Mouse (Mus musculus) cerebellum, adult (tissue): Measurements from ENCODE around the gene Bbof1.

Experiments
- ATAC-seq: cut with Nextera tagmentation; 2 replicates; pipeline ENCODE4 v1.9.2; 2017; ENCODE audit warnings: mild to moderate bottlenecking, moderate library complexity, mixed read lengths; ENCODE audit not compliant: insufficient number of reproducible peaks, low FRiP score, low TSS enrichment

Gene Bbof1

GRCm38 (mm10) chr12:84408819-84409507 is at the start of gene Bbof1, which contains the start of gene Entpd5:
Bbof1 (plus strand) TSS chr12:84409071.
Entpd5 (minus strand) TSS chr12:84409029.
- peak; percentile 92 for ATAC-seq

DNA sequence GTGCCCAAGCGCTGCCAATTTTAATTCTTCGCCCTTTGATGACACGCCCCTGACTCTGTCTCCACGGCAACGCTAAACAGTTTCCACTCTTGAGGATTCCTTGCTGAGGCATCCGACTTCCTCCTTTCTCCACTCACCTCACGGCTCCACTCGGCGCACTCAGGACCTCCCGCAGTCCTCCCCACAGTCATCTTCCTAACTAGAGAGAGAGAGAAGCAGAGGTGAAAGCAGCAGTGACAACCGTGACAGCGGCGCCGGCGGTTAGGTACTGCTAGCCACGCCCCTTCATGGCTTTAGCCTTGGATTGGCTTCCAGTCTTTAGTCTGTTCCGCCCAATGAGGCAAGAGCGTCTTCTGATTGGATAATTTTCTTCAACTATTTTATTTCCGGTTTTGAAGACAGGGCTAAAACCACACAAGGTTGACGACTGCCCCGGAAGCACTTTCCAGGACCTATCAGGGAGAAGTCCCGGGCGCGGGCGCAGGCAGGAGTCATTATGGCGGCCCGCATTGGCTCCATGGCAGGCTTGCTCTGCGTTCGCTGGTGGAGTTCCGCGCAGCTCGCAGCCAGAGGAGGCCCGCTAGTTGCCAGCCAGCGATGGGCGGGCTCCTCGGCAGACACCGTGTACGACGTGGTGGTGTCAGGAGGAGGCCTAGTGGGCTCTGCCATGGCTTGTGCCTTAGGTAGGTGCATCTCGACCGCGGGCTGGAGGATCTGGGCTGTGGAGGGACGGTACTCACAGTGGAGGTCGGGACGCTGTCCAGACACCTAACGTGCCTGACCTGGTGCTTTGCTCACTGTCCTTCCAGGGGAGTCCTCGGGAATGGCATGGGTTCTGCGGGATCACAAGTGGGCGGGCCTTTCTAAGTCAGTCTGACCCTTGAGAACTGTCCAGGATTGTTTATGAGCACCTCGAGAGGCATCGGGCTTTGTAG is 47.0 kb upstream of the Bbof1 start, which contains the start of the genes Coq6 and Fam161b:
Gene Coq6 (plus strand): TSS at position 103 of the 935 bp plus-strand sequence.
Gene Fam161b (minus strand): TSS at position 279 of the 935 bp plus-strand sequence.
- peak; percentile 98 for ATAC-seq

- no peak for ATAC-seq
Measured at GRCm38 (mm10) chr12:84362872-84363271, 46.0 kb upstream of the Bbof1 start.

DNA sequence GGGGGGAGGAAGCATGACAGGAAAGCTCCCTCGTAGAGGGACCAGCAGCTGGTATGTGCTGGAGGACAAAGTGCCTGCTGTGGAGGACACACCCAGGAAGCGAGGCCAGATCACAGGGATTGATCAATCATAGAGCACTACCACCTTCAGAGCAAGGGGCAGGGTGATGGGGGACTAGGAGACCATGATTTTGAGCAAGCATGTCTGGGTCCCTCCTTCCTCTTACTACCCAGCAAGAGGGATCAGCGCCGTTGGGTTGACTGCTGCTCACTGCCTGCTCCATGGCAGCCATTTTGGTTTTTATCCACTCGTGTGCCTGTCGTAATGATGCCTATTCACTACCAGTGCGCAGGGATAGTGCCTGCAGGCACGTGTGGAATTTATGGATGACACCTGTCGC is 44.6 kb upstream of the Bbof1 start:
- no peak for ATAC-seq

DNA sequence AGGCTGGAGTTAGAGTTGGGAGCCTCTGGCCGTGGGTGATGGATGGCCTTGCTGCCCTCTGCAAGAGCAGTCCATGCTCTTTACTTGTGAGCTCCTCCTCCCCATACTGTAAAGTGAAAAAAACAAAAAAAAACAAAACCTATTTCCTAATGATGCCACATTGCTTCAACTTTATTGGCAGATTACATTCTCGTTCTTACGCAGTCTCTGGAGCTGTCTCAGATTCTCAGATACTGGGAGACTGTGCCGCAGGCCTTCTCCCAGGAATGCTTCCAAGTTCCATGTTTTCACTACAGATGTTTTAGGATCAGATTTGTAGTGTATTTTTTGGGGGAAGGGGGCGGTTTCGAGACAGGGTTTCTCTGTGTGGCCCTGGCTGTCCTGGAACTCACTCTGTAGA is 43.7 kb upstream of the Bbof1 start:
- no peak for ATAC-seq

GRCm38 (mm10) chr12:84366971-84367370 is 41.9 kb upstream of the Bbof1 start:
- no peak for ATAC-seq

GRCm38 (mm10) chr12:84371647-84372046 is 37.2 kb upstream of the Bbof1 start:
- ATAC-seq, result no peak

GRCm38 (mm10) chr12:84373831-84374481 is 34.9 kb upstream of the Bbof1 start:
- no peak for ATAC-seq

- no peak for ATAC-seq
Measured at GRCm38 (mm10) chr12:84382369-84382768, 26.5 kb upstream of the Bbof1 start.

GRCm38 (mm10) chr12:84384644-84385081 is 24.2 kb upstream of the Bbof1 start:
- no peak for ATAC-seq

DNA sequence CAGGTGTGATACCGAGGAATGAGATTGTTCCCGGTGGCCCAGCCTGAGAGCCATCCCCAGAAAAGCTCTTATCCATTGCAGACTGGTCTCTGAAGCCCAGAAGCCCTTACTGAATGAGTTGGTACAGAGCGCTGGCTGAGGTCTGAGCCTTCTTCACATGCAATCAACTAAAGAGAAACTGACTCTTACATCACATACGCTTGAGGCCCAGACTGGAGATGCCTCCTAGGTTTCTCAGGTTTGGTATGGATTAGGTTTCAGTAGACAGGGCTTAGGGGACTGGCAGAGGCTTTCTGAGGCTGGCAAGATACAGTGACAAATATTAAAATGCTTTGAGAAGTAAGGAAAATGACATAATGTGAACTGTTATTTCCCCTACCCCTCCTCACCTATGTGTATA is 23.5 kb upstream of the Bbof1 start:
- ATAC-seq, result no peak

DNA sequence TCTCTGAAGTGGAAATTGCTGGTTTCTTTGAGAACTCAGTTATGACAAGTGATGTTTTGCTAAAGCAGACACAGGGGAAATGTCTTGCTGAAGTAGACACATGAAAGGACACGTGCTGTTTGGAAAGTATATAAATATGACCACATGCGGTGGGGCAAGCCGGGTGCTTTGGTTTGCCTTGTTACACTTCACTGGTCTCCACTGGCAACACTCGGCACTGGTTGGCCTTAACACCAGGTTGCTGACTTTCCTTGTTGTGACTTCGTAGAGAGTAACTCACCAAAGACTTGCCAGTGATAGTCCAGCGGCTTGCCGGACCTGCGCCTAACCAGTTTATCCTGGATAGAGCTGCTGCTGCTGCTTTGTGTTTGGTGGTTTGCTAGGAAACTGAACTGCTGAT is 20.8 kb upstream of the Bbof1 start:
- no peak for ATAC-seq

GRCm38 (mm10) chr12:84388774-84389400 is 20.0 kb upstream of the Bbof1 start:
- no peak for ATAC-seq

GRCm38 (mm10) chr12:84390336-84390735 is 18.5 kb upstream of the Bbof1 start:
- no peak for ATAC-seq

DNA sequence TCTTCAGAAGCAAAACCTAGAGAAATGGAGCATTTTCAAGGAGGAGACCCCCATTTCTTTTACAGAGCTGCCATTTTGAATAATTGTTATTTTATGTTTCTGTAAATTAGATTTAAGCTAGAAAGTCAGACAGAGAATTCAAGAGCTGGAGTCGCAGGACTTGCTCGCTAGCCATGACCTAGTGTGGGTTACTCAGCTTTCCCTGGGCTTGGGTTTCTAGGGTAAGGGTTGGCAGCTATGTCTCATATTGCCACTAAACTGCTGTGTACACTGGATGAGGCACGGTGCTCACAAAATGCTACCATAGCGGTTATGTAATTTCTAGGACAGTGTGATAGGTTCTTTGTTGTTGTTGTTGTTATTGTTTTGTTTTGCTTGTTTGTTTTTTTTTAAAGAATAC is 16.2 kb upstream of the Bbof1 start:
- ATAC-seq, result no peak

DNA sequence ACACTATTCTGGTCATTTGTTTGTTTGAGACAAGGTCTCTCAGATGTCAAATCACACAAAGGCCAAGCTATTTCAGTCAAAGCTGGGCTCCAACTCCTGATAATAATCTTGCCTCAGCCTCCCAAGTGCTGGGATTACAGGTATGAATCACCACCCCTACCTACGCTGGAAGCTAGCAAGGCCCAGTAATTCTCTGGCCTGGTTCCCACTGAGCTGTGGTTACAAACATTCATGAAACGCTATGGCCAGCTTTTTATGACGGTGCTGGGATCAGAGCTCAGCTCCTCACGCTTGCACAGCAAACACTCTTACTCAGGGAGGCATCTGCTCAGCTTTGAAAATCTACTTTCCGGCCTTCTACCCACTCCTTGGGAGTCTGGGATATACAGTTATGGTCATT is 15.0 kb upstream of the Bbof1 start:
- ATAC-seq, result no peak

- ATAC-seq, result no peak
Measured at GRCm38 (mm10) chr12:84396947-84397679, 11.8 kb upstream of the Bbof1 start.

- no peak for ATAC-seq
Measured at GRCm38 (mm10) chr12:84397685-84398084, 11.2 kb upstream of the Bbof1 start.

GRCm38 (mm10) chr12:84398629-84399028 is 10.2 kb upstream of the Bbof1 start:
- no peak for ATAC-seq

DNA sequence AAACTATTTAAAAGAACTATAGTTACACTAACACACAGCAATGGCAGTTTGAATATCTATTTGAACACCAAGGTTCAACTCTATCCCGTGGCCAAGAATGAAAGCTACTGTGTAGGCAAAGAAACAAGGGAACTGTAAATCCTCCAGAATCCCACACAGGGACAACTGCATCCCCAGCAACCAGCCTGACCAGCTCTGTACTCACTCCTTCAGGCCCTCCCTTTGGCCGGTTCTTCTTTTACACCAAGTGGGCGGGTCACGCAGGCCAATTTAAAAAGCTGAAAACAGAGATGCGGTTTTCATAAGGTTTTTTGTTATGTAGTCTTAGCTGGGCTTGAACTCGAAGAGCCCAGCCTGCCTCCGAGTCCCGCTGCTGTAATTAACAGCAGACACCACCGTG is 9.7 kb upstream of the Bbof1 start:
- ATAC-seq, result no peak
